Mouse (Mus musculus) heart, embryonic 12.5 days (tissue): ENCODE results near the gene Klc3. TPM values are rescaled to one million over a fixed set of nuclear protein-coding genes. Genes with fewer than 3 reads are reported as not detected.
A peak's percentile ranks its signal among the peaks of the same experiment; 100 is the strongest.

ENCODE experiments used
- ATAC-seq: fragments of 200-750 bp; cut with Nextera tagmentation; 2 replicates; pipeline ENCODE4 v1.8.0; 2017; ENCODE audit warnings: moderate TSS enrichment, moderate library complexity; ENCODE audit not compliant: insufficient number of reproducible peaks, low FRiP score
- H3K27ac ChIP-seq: fragments of 300-500 bp; sonication (generic); 2 replicates; pipeline ENCODE4 v1.5.1; 2016; ENCODE audit warnings: mild to moderate bottlenecking, moderate library complexity; ENCODE audit not compliant: poor library complexity, severe bottlenecking
- H3K27me3 ChIP-seq: fragments of 300-500 bp; sonication (generic); replicated peaks from 2 replicates; pipeline ENCODE4 v1.6.1; 2016; ENCODE audit warnings: mild to moderate bottlenecking, moderate library complexity
- H3K36me3 ChIP-seq: fragments of 300-500 bp; sonication (generic); 2 replicates; pipeline ENCODE4 v1.6.1; 2016; ENCODE audit warnings: mild to moderate bottlenecking, moderate library complexity
- H3K4me1 ChIP-seq: fragments of 300-500 bp; sonication (generic); replicated peaks from 2 replicates; pipeline ENCODE4 v1.6.1; 2016; ENCODE audit warnings: mild to moderate bottlenecking
- H3K4me2 ChIP-seq: fragments of 300-500 bp; sonication (generic); 2 replicates; pipeline ENCODE4 v1.6.1; 2016; ENCODE audit warnings: mild to moderate bottlenecking, moderate library complexity
- H3K4me3 ChIP-seq: fragments of 300-500 bp; sonication (generic); 2 replicates; pipeline ENCODE4 v1.5.1; 2016; ENCODE audit warnings: mild to moderate bottlenecking
- H3K9ac ChIP-seq: fragments of 300-500 bp; sonication (generic); 2 replicates; pipeline ENCODE4 v1.6.1; 2016; ENCODE audit warnings: mild to moderate bottlenecking, moderate library complexity
- H3K9me3 ChIP-seq: fragments of 300-500 bp; sonication (generic); replicated peaks from 2 replicates; pipeline ENCODE4 v1.6.1; 2016; ENCODE audit warnings: mild to moderate bottlenecking, moderate library complexity
- WGBS: fragments of 180-500 bp; shearing (Covaris S2); methylation state at CpG from one replicate; pipeline ENCODE4 v1.1.7; 2016; 5-methylcytosine and 5-hydroxymethylcytosine counted together
- polyA plus RNA-seq: library from polyadenylated mRNA; unstranded; fragments of >200 nt; fragmentation: Nextera tagmentation; extraction: Ambion mirVana; gene quantifications from 2 replicates; pipeline ENCODE4 v1.2.1, GENCODE M21; 2016

Klc3 gene
- 4.2 and 4.6 TPM in 2 replicates for polyA plus RNA-seq

- peaks cover 62% of the 10 kb centered on the region for H3K27me3 ChIP-seq
- peaks cover 22% of the 10 kb centered on the region for H3K4me1 ChIP-seq
- peak within 1 kb of the TSS; percentile 97 for H3K4me2 ChIP-seq
- H3K9ac ChIP-seq: peak within 1 kb of the TSS; percentile 72
- peak within 1 kb of the TSS; percentile 64 for H3K4me3 ChIP-seq
- peaks cover 8% of the 10 kb centered on the region; the same call in 1 of the 2 replicates for H3K9me3 ChIP-seq
- ATAC-seq: peak; percentile 82
- WGBS: under 1% methylated on average over 62 of the region's 62 CpGs
- no peaks in the 10 kb centered on the region for H3K36me3 ChIP-seq
- H3K27ac ChIP-seq: no peak within 1 kb of the TSS
Measured at GRCm38 (mm10) chr7:19403731-19404296, at the start of gene Klc3. Gene Klc3, minus strand, starts transcription at chr7:19404104.

GRCm38 (mm10) chr7:19449165-19449564 is 45.3 kb upstream of the Klc3 start:
- no peaks in the 10 kb centered on the region for H3K9me3 ChIP-seq
- no peak overlapping the region for H3K4me2 ChIP-seq
- no peak overlapping the region for H3K27ac ChIP-seq
- 77% methylated on average over 12 of the region's 12 CpGs for WGBS
- H3K4me1 ChIP-seq: no peaks in the 10 kb centered on the region
- H3K36me3 ChIP-seq: peaks cover 85% of the 10 kb centered on the region
- ATAC-seq: no peak
- H3K27me3 ChIP-seq: no peaks in the 10 kb centered on the region
- no peak overlapping the region for H3K4me3 ChIP-seq
- H3K9ac ChIP-seq: no peak overlapping the region

- 89% methylated on average over 16 of the region's 16 CpGs for WGBS
- no peaks in the 10 kb centered on the region for H3K9me3 ChIP-seq
- peaks cover 90% of the 10 kb centered on the region for H3K36me3 ChIP-seq
- no peak overlapping the region for H3K4me3 ChIP-seq
- no peak overlapping the region for H3K9ac ChIP-seq
- H3K4me2 ChIP-seq: no peak overlapping the region
- H3K4me1 ChIP-seq: 0 out of 2 replicates have a peak, but pooled peaks cover 6% of the 10 kb centered on the region
- ATAC-seq: no peak
- no peaks in the 10 kb centered on the region for H3K27me3 ChIP-seq
- no peak overlapping the region for H3K27ac ChIP-seq
Measured at GRCm38 (mm10) chr7:19447689-19448088, 43.8 kb upstream of the Klc3 start.

- Histone ChIP-seq H3K4me2 (no peak overlapping the region), H3K9ac (no peak overlapping the region; the same call in 1 of the 2 replicates), H3K4me1 (0 out of 2 replicates have a peak, but pooled peaks cover 9% of the 10 kb centered on the region), H3K27me3 (no peaks in the 10 kb centered on the region), H3K9me3 (no peaks in the 10 kb centered on the region), H3K4me3 (no peak overlapping the region), H3K36me3 (peaks cover 90% of the 10 kb centered on the region), H3K27ac (no peak overlapping the region)
- WGBS: 71% methylated on average over 12 of the region's 12 CpGs
- ATAC-seq: no peak
Measured at GRCm38 (mm10) chr7:19444801-19445200, 40.9 kb upstream of the Klc3 start.

- H3K4me2 ChIP-seq: no peak overlapping the region
- H3K4me1 ChIP-seq: 0 out of 2 replicates have a peak, but pooled peaks cover 9% of the 10 kb centered on the region
- no peaks in the 10 kb centered on the region for H3K9me3 ChIP-seq
- H3K36me3 ChIP-seq: peaks cover 91% of the 10 kb centered on the region
- WGBS: 36% methylated on average over 3 of the region's 3 CpGs
- H3K9ac ChIP-seq: no peak overlapping the region
- H3K4me3 ChIP-seq: no peak overlapping the region
- no peak for ATAC-seq
- H3K27ac ChIP-seq: no peak overlapping the region
- no peaks in the 10 kb centered on the region for H3K27me3 ChIP-seq
Measured at GRCm38 (mm10) chr7:19443344-19443743, 39.4 kb upstream of the Klc3 start.

GRCm38 (mm10) chr7:19441448-19442091 is 37.7 kb upstream of the Klc3 start:
- Histone ChIP-seq H3K9ac (no peak overlapping the region), H3K27ac (peak overlapping the region; percentile 39), H3K4me3 (no peak overlapping the region), H3K36me3 (peaks cover 90% of the 10 kb centered on the region), H3K4me1 (0 out of 2 replicates have a peak, but pooled peaks cover 9% of the 10 kb centered on the region), H3K27me3 (no peaks in the 10 kb centered on the region), H3K4me2 (no peak overlapping the region), H3K9me3 (no peaks in the 10 kb centered on the region)
- peak; percentile 63 for ATAC-seq
- 55% methylated on average over 9 of the region's 9 CpGs for WGBS

GRCm38 (mm10) chr7:19437048-19437447 is 33.1 kb upstream of the Klc3 start:
- no peaks in the 10 kb centered on the region for H3K27me3 ChIP-seq
- H3K4me3 ChIP-seq: no peak overlapping the region
- H3K27ac ChIP-seq: no peak overlapping the region
- no peaks in the 10 kb centered on the region for H3K4me1 ChIP-seq
- H3K4me2 ChIP-seq: no peak overlapping the region
- no peak overlapping the region for H3K9ac ChIP-seq
- peaks cover 13% of the 10 kb centered on the region for H3K9me3 ChIP-seq
- peaks cover 97% of the 10 kb centered on the region for H3K36me3 ChIP-seq
- ATAC-seq: no peak
- WGBS: 85% methylated on average over 9 of the region's 9 CpGs

- WGBS: 94% methylated on average over 2 of the region's 2 CpGs
- Histone ChIP-seq H3K9me3 (peaks cover 13% of the 10 kb centered on the region), H3K4me1 (no peaks in the 10 kb centered on the region), H3K36me3 (peaks cover 97% of the 10 kb centered on the region), H3K9ac (no peak overlapping the region), H3K4me2 (no peak overlapping the region), H3K27me3 (no peaks in the 10 kb centered on the region), H3K27ac (no peak overlapping the region), H3K4me3 (no peak overlapping the region)
- no peak for ATAC-seq
Measured at GRCm38 (mm10) chr7:19436276-19436675, 32.4 kb upstream of the Klc3 start.

- Histone ChIP-seq H3K9ac (no peak overlapping the region), H3K27me3 (no peaks in the 10 kb centered on the region), H3K36me3 (peaks cover 97% of the 10 kb centered on the region), H3K4me2 (no peak overlapping the region), H3K4me3 (no peak overlapping the region), H3K9me3 (peaks cover 13% of the 10 kb centered on the region), H3K27ac (no peak overlapping the region), H3K4me1 (no peaks in the 10 kb centered on the region)
- ATAC-seq: no peak
- WGBS: 93% methylated on average over 2 of the region's 2 CpGs
Measured at GRCm38 (mm10) chr7:19432475-19432874, 28.6 kb upstream of the Klc3 start.

GRCm38 (mm10) chr7:19430402-19430801 is 26.5 kb upstream of the Klc3 start:
- Histone ChIP-seq H3K27me3 (no peaks in the 10 kb centered on the region), H3K27ac (no peak overlapping the region), H3K4me1 (no peaks in the 10 kb centered on the region), H3K4me3 (no peak overlapping the region), H3K4me2 (no peak overlapping the region), H3K9me3 (peaks cover 13% of the 10 kb centered on the region), H3K9ac (no peak overlapping the region), H3K36me3 (peaks cover 97% of the 10 kb centered on the region)
- WGBS: 88% methylated on average over 6 of the region's 6 CpGs
- no peak for ATAC-seq

GRCm38 (mm10) chr7:19429726-19430125 is 25.8 kb upstream of the Klc3 start:
- H3K27ac ChIP-seq: no peak overlapping the region
- no peak for ATAC-seq
- no peak overlapping the region for H3K4me3 ChIP-seq
- H3K9ac ChIP-seq: no peak overlapping the region
- 75% methylated on average over 8 of the region's 8 CpGs for WGBS
- H3K27me3 ChIP-seq: no peaks in the 10 kb centered on the region
- H3K4me1 ChIP-seq: no peaks in the 10 kb centered on the region
- H3K9me3 ChIP-seq: peaks cover 13% of the 10 kb centered on the region
- H3K4me2 ChIP-seq: no peak overlapping the region
- H3K36me3 ChIP-seq: peaks cover 97% of the 10 kb centered on the region
